Mouse (Mus musculus) heart, adult 2 months (tissue): Measurements from ENCODE around the gene Wnt5b.

Experiments
- CTCF ChIP-seq: fragments of 200-600 bp; IDR thresholded peaks from 2 replicates; pipeline ENCODE4 v1.8.1; 2022; ENCODE audit warnings: antibody characterized with exemption, mild to moderate bottlenecking, moderate library complexity
- POLR2A ChIP-seq: fragments of 200-500 bp; IDR thresholded peaks from 2 replicates; pipeline ENCODE4 v1.6.1; 2011; ENCODE audit warnings: mild to moderate bottlenecking, low read depth, low read length, control low read depth; ENCODE audit not compliant: insufficient read depth

DNA sequence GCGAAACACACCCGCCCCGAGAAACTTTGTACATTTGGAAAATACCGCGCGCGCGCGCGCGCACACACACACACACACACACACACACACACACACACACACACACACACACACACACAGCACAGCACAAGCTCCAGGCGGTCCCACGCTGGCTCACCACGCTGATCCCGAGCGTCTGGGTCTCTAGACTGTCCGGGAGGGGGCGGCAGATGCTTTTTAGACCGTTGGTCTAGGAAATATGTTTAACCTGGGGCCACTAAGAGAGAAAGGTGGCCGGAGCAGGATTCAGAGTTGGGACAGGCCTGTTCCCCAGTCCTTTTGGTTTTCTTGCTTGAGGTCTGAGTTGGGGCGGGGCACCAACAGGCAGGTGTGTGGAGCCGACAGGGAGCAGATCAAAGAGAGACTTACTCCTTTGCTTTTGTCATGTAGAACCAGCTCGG lies 95.1 kb downstream of the Wnt5b start:
- TF ChIP-seq CTCF (peak; percentile 66), POLR2A (no peak)
